Mouse (Mus musculus) limb, embryonic 10.5 days (tissue): ENCODE measurements around the gene Aacs. TPM values are rescaled to one million over a fixed set of nuclear protein-coding genes. Genes with fewer than 3 reads are reported as not detected.
A peak's percentile ranks its signal among the peaks of the same experiment; 100 is the strongest.

Source experiments
- DNase-seq: peaks from one replicate; pipeline ENCODE4 v3.0.0-alpha.2; 2017; ENCODE audit warnings: low spot score
- H3K27ac ChIP-seq: fragments of 300-500 bp; sonication (generic); 2 replicates; pipeline ENCODE4 v1.5.1; 2016; ENCODE audit warnings: mild to moderate bottlenecking
- H3K27me3 ChIP-seq: fragments of 300-500 bp; sonication (generic); 2 replicates; pipeline ENCODE4 v1.6.1; 2016; ENCODE audit warnings: low read depth, mild to moderate bottlenecking; ENCODE audit not compliant: poor library complexity, severe bottlenecking
- H3K36me3 ChIP-seq: fragments of 300-500 bp; sonication (generic); 2 replicates; pipeline ENCODE4 v1.6.1; 2016; ENCODE audit warnings: mild to moderate bottlenecking, moderate library complexity
- H3K4me1 ChIP-seq: fragments of 300-500 bp; sonication (generic); 2 replicates; pipeline ENCODE4 v1.6.1; 2016
- H3K4me3 ChIP-seq: fragments of 300-500 bp; sonication (generic); 2 replicates; pipeline ENCODE4 v1.5.1; 2016; ENCODE audit warnings: mild to moderate bottlenecking, moderate library complexity
- H3K9me3 ChIP-seq: fragments of 300-500 bp; sonication (generic); replicated peaks from 2 replicates; pipeline ENCODE4 v1.6.1; 2016; ENCODE audit warnings: mild to moderate bottlenecking
- WGBS: fragments of 180-500 bp; shearing (Covaris S2); methylation state at CpG from one replicate; pipeline ENCODE4 v1.1.7; 2016; 5-methylcytosine and 5-hydroxymethylcytosine counted together
- polyA plus RNA-seq: library from polyadenylated mRNA; unstranded; fragments of >200 nt; fragmentation: Nextera tagmentation; extraction: Ambion mirVana; gene quantifications from 2 replicates; pipeline ENCODE4 v1.2.1, GENCODE M21; 2016

Gene Aacs
- polyA plus RNA-seq, 1 experiment from 2014 or later: 57.9 TPM

GRCm38 (mm10) chr5:125507582-125507981 is 32.0 kb downstream of the Aacs start:
- H3K9me3 ChIP-seq: no peaks in the 10 kb centered on the region
- H3K4me3 ChIP-seq: no peak overlapping the region
- no peaks in the 10 kb centered on the region for H3K27me3 ChIP-seq
- peaks cover 92% of the 10 kb centered on the region for H3K36me3 ChIP-seq
- DNase-seq: no peak
- no peaks in the 10 kb centered on the region for H3K4me1 ChIP-seq
- 88% methylated on average over 9 of the region's 9 CpGs for WGBS
- no peak overlapping the region for H3K27ac ChIP-seq

GRCm38 (mm10) chr5:125508006-125508405 is 32.4 kb downstream of the Aacs start:
- DNase-seq: no peak
- no peak overlapping the region for H3K27ac ChIP-seq
- no peaks in the 10 kb centered on the region for H3K9me3 ChIP-seq
- H3K36me3 ChIP-seq: peaks cover 92% of the 10 kb centered on the region
- no peaks in the 10 kb centered on the region for H3K27me3 ChIP-seq
- 91% methylated on average over 10 of the region's 10 CpGs for WGBS
- no peaks in the 10 kb centered on the region for H3K4me1 ChIP-seq
- H3K4me3 ChIP-seq: no peak overlapping the region

- Histone ChIP-seq H3K4me1 (no peaks in the 10 kb centered on the region), H3K27me3 (no peaks in the 10 kb centered on the region), H3K9me3 (no peaks in the 10 kb centered on the region), H3K27ac (no peak overlapping the region), H3K36me3 (peaks cover 92% of the 10 kb centered on the region), H3K4me3 (no peak overlapping the region)
- DNase-seq: peak; percentile 73
- 41% methylated on average over 5 of the region's 5 CpGs for WGBS
These were observed 33.9 kb downstream of the Aacs start for GRCm38 (mm10) chr5:125509541-125509940.

GRCm38 (mm10) chr5:125515006-125515405 is 39.4 kb downstream of the Aacs start:
- H3K36me3 ChIP-seq: peaks cover 84% of the 10 kb centered on the region

GRCm38 (mm10) chr5:125518640-125519039 is 43.0 kb downstream of the Aacs start:
- DNase-seq: no peak

More at GRCm38 (mm10) chr5:125515006-125515405, 39.4 kb downstream of the Aacs start:
- no peaks in the 10 kb centered on the region for H3K4me1 ChIP-seq
- no peaks in the 10 kb centered on the region for H3K9me3 ChIP-seq
- H3K4me3 ChIP-seq: no peak overlapping the region
- H3K27me3 ChIP-seq: no peaks in the 10 kb centered on the region
- DNase-seq: no peak
- no peak overlapping the region for H3K27ac ChIP-seq
- WGBS: 94% methylated on average over 12 of the region's 12 CpGs

GRCm38 (mm10) chr5:125520930-125521590 is 45.4 kb downstream of the Aacs start:
- no peak overlapping the region for H3K27ac ChIP-seq
- no peaks in the 10 kb centered on the region for H3K9me3 ChIP-seq
- 17% methylated on average over 15 of the region's 15 CpGs for WGBS
- 0 out of 2 replicates have a peak overlapping the region, but pooled peaks have one; percentile 7 for H3K4me3 ChIP-seq
- H3K4me1 ChIP-seq: no peaks in the 10 kb centered on the region
- peaks cover 24% of the 10 kb centered on the region for H3K36me3 ChIP-seq
- H3K27me3 ChIP-seq: no peaks in the 10 kb centered on the region
- no peak for DNase-seq

More at GRCm38 (mm10) chr5:125518640-125519039, 43.0 kb downstream of the Aacs start:
- Histone ChIP-seq H3K36me3 (peaks cover 48% of the 10 kb centered on the region), H3K27ac (no peak overlapping the region), H3K4me1 (no peaks in the 10 kb centered on the region), H3K4me3 (no peak overlapping the region), H3K27me3 (no peaks in the 10 kb centered on the region), H3K9me3 (no peaks in the 10 kb centered on the region)
- 69% methylated on average over 5 of the region's 5 CpGs for WGBS

GRCm38 (mm10) chr5:125523361-125523760 is 47.7 kb downstream of the Aacs start:
- 89% methylated on average over 2 of the region's 2 CpGs for WGBS
- no peak overlapping the region for H3K4me3 ChIP-seq
- H3K27me3 ChIP-seq: peaks cover 13% of the 10 kb centered on the region
- H3K9me3 ChIP-seq: no peaks in the 10 kb centered on the region; the same call in 1 of the 2 replicates
- no peaks in the 10 kb centered on the region for H3K4me1 ChIP-seq
- no peak overlapping the region for H3K27ac ChIP-seq
- no peak for DNase-seq
- 0 out of 2 replicates have a peak, but pooled peaks cover 2% of the 10 kb centered on the region for H3K36me3 ChIP-seq

- Histone ChIP-seq H3K4me3 (no peak overlapping the region), H3K4me1 (no peaks in the 10 kb centered on the region), H3K27ac (no peak overlapping the region), H3K9me3 (no peaks in the 10 kb centered on the region; the same call in 1 of the 2 replicates), H3K27me3 (peaks cover 34% of the 10 kb centered on the region), H3K36me3 (no peaks in the 10 kb centered on the region)
- no peak for DNase-seq
- 62% methylated on average over 5 of the region's 5 CpGs for WGBS
These were observed 49.9 kb downstream of the Aacs start for GRCm38 (mm10) chr5:125525516-125525915.

GRCm38 (mm10) chr5:125526464-125526863 is 50.9 kb downstream of the Aacs start:
- no peaks in the 10 kb centered on the region for H3K36me3 ChIP-seq
- no peak overlapping the region for H3K27ac ChIP-seq
- H3K4me3 ChIP-seq: no peak overlapping the region
- H3K4me1 ChIP-seq: peaks cover 2% of the 10 kb centered on the region
- 80% methylated on average over 4 of the region's 4 CpGs for WGBS
- DNase-seq: no peak
- H3K27me3 ChIP-seq: peaks cover 44% of the 10 kb centered on the region
- no peaks in the 10 kb centered on the region; the same call in 1 of the 2 replicates for H3K9me3 ChIP-seq

GRCm38 (mm10) chr5:125529109-125529508 is 53.5 kb downstream of the Aacs start:
- DNase-seq: peak; percentile 86
- Histone ChIP-seq H3K9me3 (no peaks in the 10 kb centered on the region; the same call in 1 of the 2 replicates), H3K27ac (no peak overlapping the region), H3K36me3 (no peaks in the 10 kb centered on the region), H3K27me3 (peaks cover 70% of the 10 kb centered on the region), H3K4me1 (peaks cover 28% of the 10 kb centered on the region), H3K4me3 (no peak overlapping the region)
- WGBS: 7% methylated on average over 5 of the region's 5 CpGs

GRCm38 (mm10) chr5:125531634-125532033 is 56.0 kb downstream of the Aacs start, which contains the start of gene Tmem132b:
Tmem132b (plus strand) TSS chr5:125531774.
- Histone ChIP-seq H3K27me3 (peaks cover 95% of the 10 kb centered on the region), H3K4me1 (peaks cover 42% of the 10 kb centered on the region), H3K4me3 (peak within 1 kb of the TSS; percentile 60), H3K27ac (peak within 1 kb of the TSS; percentile 53), H3K9me3 (no peaks in the 10 kb centered on the region), H3K36me3 (no peaks in the 10 kb centered on the region)
- WGBS: 1% methylated on average over 24 of the region's 25 CpGs
- peak; percentile 55 for DNase-seq

- H3K27ac ChIP-seq: peak overlapping the region; percentile 53
- no peaks in the 10 kb centered on the region for H3K36me3 ChIP-seq
- no peaks in the 10 kb centered on the region for H3K9me3 ChIP-seq
- peak; percentile 75 for DNase-seq
- peak overlapping the region; percentile 60 for H3K4me3 ChIP-seq
- peaks cover 42% of the 10 kb centered on the region for H3K4me1 ChIP-seq
- 2% methylated on average over 30 of the region's 30 CpGs for WGBS
- peaks cover 100% of the 10 kb centered on the region for H3K27me3 ChIP-seq
These were observed 56.6 kb downstream of the Aacs start for GRCm38 (mm10) chr5:125532191-125532544.

GRCm38 (mm10) chr5:125532545-125533224 is 57.1 kb downstream of the Aacs start:
- WGBS: 2% methylated on average over 64 of the region's 64 CpGs
- Histone ChIP-seq H3K4me3 (peak overlapping the region; percentile 60), H3K27me3 (peaks cover 100% of the 10 kb centered on the region), H3K4me1 (peaks cover 42% of the 10 kb centered on the region), H3K9me3 (no peaks in the 10 kb centered on the region), H3K36me3 (no peaks in the 10 kb centered on the region), H3K27ac (peak overlapping the region; percentile 53)
- peak; percentile 51 for DNase-seq
